Mouse (Mus musculus) right cerebral cortex, postnatal 25 days (tissue): ENCODE measurements at regions not wholly inside any gene's neighbourhood (a gene's known extent, or its start where the extent isn't known, plus 50 kb on each side); places are given as distances from the start of the nearest gene placed in this dataset.

Experiments used
- DNase-seq: peaks from one replicate; pipeline ENCODE4 v3.0.0; 2022

GRCm38 (mm10) chr5:119060886-119061285, 500.4 kb downstream of the Med13l start:
- no peak for DNase-seq

- no peak for DNase-seq
These were observed 502.0 kb downstream of the Med13l start for GRCm38 (mm10) chr5:119062478-119062877.

GRCm38 (mm10) chr5:119066666-119067065, 506.2 kb downstream of the Med13l start:
- DNase-seq: peak; percentile 40

- no peak for DNase-seq
These were observed 509.4 kb downstream of the Med13l start for GRCm38 (mm10) chr5:119069765-119070333.

- no peak for DNase-seq
These were observed 512.2 kb downstream of the Med13l start for GRCm38 (mm10) chr5:119072712-119073111.

- DNase-seq: no peak
These were observed 520.3 kb downstream of the Med13l start for GRCm38 (mm10) chr5:119080747-119081146.

GRCm38 (mm10) chr5:119082895-119083294, 522.4 kb downstream of the Med13l start:
- no peak for DNase-seq

- DNase-seq: no peak
These were observed 537.2 kb downstream of the Med13l start for GRCm38 (mm10) chr5:119097576-119098193.

- DNase-seq: no peak
These were observed 539.3 kb downstream of the Med13l start for GRCm38 (mm10) chr5:119099817-119100216.

- DNase-seq: no peak
These were observed 543.0 kb downstream of the Med13l start for GRCm38 (mm10) chr5:119103503-119103902.

- DNase-seq: no peak
These were observed 547.4 kb downstream of the Med13l start for GRCm38 (mm10) chr5:119107898-119108297.

GRCm38 (mm10) chr5:119109501-119109900, 549.0 kb downstream of the Med13l start:
- no peak for DNase-seq

GRCm38 (mm10) chr5:119114074-119114473, 553.6 kb downstream of the Med13l start:
- DNase-seq: no peak

- DNase-seq: no peak
These were observed 544.7 kb upstream of the Tbx3 start for GRCm38 (mm10) chr5:119125745-119126144.

- DNase-seq: no peak
These were observed 540.3 kb upstream of the Tbx3 start for GRCm38 (mm10) chr5:119130176-119130575.

- DNase-seq: no peak
These were observed 539.0 kb upstream of the Tbx3 start for GRCm38 (mm10) chr5:119131461-119131860.

GRCm38 (mm10) chr5:119133378-119133777, 537.1 kb upstream of the Tbx3 start:
- no peak for DNase-seq

GRCm38 (mm10) chr5:119136916-119137315, 533.6 kb upstream of the Tbx3 start:
- no peak for DNase-seq

- DNase-seq: no peak
These were observed 533.1 kb upstream of the Tbx3 start for GRCm38 (mm10) chr5:119137409-119137808.

GRCm38 (mm10) chr5:119137821-119138221, 532.6 kb upstream of the Tbx3 start:
- no peak for DNase-seq

- no peak for DNase-seq
These were observed 532.2 kb upstream of the Tbx3 start for GRCm38 (mm10) chr5:119138293-119138692.

GRCm38 (mm10) chr5:119139336-119139735, 531.1 kb upstream of the Tbx3 start:
- no peak for DNase-seq

GRCm38 (mm10) chr5:119139816-119140215, 530.7 kb upstream of the Tbx3 start:
- no peak for DNase-seq

GRCm38 (mm10) chr5:119143411-119143810, 527.1 kb upstream of the Tbx3 start:
- DNase-seq: no peak
